Mouse (Mus musculus) leukemia stem cell, adult 10-12 weeks (primary cell): ENCODE data around the gene Stra6. TPM values are rescaled to one million over a fixed set of nuclear protein-coding genes. Genes with fewer than 3 reads are reported as not detected.

Source experiments
- polyA plus RNA-seq: library from polyadenylated mRNA; stranded (reverse); fragments of >175 nt; gene quantifications from 2 replicates; pipeline ENCODE4 v1.2.3, GENCODE M21; 2012; ENCODE audit warnings: low replicate concordance

Stra6 gene
- polyA plus RNA-seq, result 0.12 and 0.38 TPM in 2 replicates

DNA sequence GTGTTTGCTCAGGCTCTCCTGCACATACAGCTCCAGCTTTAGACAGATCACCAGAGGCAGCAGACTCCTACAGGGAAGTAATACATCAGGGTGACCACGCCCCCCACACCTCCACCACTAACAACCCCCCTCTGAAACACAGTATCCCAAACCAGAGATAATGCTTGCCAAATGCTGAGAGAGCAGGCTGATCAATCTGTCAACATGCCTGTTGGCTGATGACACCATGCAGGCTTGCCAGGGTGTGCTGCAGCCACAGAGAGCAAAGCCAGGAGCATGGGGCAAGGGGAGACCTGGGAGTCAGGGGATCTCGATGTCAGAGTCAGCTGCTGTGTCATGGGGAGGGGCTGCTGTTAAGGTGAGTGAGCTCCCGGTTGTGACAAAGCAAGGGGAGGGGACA is at the start of gene Stra6:
Gene Stra6 (plus strand): TSS at position 258 of the 400 bp plus-strand sequence.

DNA sequence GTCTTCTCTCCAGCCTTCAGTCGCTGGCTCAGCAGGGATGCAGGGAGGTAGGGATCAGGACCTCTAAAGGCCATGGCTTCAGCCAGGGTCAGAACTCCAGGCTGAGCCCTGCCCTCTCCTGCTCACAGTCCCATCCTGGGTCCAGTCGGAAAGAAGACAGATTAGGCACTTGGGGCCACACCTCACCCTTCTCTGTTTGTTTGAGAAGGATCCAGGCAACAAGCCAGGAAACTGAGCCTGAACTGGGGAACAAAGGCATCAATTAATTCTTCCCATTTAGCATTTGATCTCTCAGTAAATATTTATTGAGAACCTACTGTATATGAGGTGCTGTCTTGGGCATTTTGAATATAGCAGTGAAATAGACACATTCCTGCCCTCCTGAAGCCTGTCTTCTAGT is 55.1 kb downstream of the Stra6 start, which contains the start of gene Ccdc33:
Gene Ccdc33 (minus strand): TSS at position 153 of the 400 bp plus-strand sequence.

Other genes starting within 250 kb of the Stra6 start
- 6.4 and 22.1 TPM in 2 replicates for gene Arid3b, start 227.0 kb upstream of the Stra6 start, polyA plus RNA-seq
- 89.3 and 114 TPM in 2 replicates for gene Ubl7, start 152.8 kb upstream of the Stra6 start, polyA plus RNA-seq
- gene Sema7a, start 123.7 kb upstream of the Stra6 start, polyA plus RNA-seq, result 4.4 and 14.0 TPM in 2 replicates
- gene Cyp11a1, start 57.4 kb upstream of the Stra6 start, polyA plus RNA-seq, result 0.22 TPM in 1 of 2 replicates, not detected in the other
- not detected in 2 replicates for gene Ccdc33, start 55.0 kb downstream of the Stra6 start, polyA plus RNA-seq
- 0.48 and 1.2 TPM in 2 replicates for gene Islr, start 140.5 kb downstream of the Stra6 start, polyA plus RNA-seq
- gene Islr2, start 140.5 kb downstream of the Stra6 start, polyA plus RNA-seq, result 0.54 and 0.81 TPM in 2 replicates
- 87.3 and 431 TPM in 2 replicates for gene Pml, start 186.0 kb downstream of the Stra6 start, polyA plus RNA-seq
- gene Stoml1, start 189.4 kb downstream of the Stra6 start, polyA plus RNA-seq, result 7.5 and 9.0 TPM in 2 replicates
- 1.0 and 2.2 TPM in 2 replicates for gene Loxl1, start 249.4 kb downstream of the Stra6 start, polyA plus RNA-seq